Mouse (Mus musculus) right cerebral cortex, postnatal 4 days (tissue): ENCODE measurements around the gene Gm28891.
"Not testable (repeated sequence)": the region's sequence is repeated elsewhere in the genome, so short reads cannot be mapped to it uniquely, and the experiment has no call there.

Experiments
- DNase-seq: peaks from one replicate; pipeline ENCODE4 v3.0.0-alpha.2; 2022

The Gm28891 gene

DNA sequence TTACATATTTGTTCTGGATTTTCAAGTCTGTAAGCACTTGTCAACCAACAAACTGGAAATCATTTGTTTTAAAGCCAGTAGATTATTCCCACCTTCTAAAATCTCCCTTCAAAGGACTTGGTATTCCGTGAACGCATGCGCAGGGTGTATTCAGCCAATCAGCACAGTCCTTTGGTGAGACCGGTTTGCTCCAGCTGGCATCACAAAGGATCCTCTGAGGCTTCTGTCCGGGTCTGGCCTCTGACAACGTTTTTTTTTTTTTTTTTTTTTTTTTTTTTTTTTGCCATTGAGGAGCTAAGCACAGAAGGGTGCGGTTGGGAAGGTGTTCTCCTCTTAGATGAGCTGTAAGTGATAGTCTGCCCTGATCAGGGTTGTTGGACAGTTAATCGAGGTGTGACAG lies at the start of gene Gm28891:
Gm28891 (plus strand) TSS at position 301 of the 400 bp plus-strand sequence.
- DNase-seq = not testable (repeated sequence)
